Mouse (Mus musculus) adrenal gland, postnatal 36 days (tissue): ENCODE measurements around the gene Prkag2. TPM values are rescaled to one million over a fixed set of nuclear protein-coding genes. Genes with fewer than 3 reads are reported as not detected.

ENCODE experiments used
- DNase-seq, 2 experiments: peaks; one replicate each; pipeline ENCODE4 v3.0.0; 2021; ENCODE audit warnings: mixed read lengths in 1 of 2
- total RNA-seq, 2 experiments: library from RNA; stranded (reverse); gene quantifications; 2 replicates each; pipeline ENCODE4 v1.2.3; 2021

The Prkag2 gene
- total RNA-seq, 2 experiments from 2014 or later, result 36.8 to 42.7 TPM

DNA sequence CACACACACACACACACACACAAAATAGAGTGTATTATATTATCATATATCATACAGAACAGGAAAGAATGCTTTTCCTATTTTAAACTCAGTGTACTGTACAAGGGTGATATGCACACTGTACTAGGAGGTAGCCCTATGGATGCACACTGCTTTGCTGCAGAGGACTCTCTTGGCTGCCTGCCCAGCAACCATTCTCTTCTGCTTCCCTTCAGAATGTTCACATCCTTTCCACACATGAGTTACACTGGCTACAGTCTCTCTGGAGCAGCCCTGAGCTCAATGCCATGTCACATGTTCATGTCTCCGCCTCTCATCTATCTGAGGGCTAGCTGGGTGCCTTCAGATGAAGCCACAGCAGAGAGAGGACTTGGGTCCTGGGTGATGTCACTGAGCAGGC lies 181.3 kb downstream of the Prkag2 start:
- no peak for DNase-seq

DNA sequence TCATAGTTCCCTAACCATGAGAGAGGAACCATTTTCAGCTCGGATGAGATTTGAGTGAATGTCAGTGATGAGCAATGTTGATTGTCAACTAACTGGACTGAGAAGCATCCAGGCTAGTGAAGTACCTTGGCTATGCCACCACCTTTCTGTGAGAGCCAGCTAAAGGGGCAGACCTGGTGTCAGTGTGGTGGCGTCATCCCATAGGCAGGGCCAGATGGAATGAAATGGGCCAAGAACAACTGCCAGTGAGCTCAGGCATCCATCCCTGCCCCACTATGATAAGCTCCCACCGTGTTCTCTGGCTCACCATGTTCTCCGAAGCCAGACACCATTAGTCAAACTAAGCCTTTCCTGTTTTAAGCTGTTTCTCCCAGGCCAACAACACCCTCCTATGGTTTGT lies 183.9 kb downstream of the Prkag2 start:
- no peak for DNase-seq

GRCm38 (mm10) chr5:24915119-24915518 lies 185.3 kb downstream of the Prkag2 start:
- DNase-seq, result no peak

DNA sequence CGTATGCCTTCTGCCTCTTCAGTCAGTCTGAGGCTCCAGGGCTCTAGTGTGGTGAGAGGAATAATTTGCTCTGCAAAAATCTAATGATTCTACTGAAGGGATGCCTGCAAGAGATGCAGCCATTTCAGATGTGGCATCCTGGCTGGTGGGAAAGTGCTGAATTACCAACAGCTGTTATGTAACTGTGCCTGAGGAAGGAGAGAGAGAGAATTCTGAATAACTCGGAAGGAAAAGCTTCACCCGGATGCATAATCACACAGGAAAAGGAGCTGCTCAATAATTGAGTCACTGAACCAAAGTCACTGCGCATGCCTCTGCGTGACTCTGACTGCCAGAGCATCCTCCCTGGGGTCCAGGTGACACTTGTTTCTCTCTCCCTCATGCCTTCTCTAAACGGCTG lies 186.8 kb downstream of the Prkag2 start:
- DNase-seq, result no peak

- DNase-seq, result peak; percentile 16
Observed at GRCm38 (mm10) chr5:24908820-24909716, 191.4 kb downstream of the Prkag2 start.

DNA sequence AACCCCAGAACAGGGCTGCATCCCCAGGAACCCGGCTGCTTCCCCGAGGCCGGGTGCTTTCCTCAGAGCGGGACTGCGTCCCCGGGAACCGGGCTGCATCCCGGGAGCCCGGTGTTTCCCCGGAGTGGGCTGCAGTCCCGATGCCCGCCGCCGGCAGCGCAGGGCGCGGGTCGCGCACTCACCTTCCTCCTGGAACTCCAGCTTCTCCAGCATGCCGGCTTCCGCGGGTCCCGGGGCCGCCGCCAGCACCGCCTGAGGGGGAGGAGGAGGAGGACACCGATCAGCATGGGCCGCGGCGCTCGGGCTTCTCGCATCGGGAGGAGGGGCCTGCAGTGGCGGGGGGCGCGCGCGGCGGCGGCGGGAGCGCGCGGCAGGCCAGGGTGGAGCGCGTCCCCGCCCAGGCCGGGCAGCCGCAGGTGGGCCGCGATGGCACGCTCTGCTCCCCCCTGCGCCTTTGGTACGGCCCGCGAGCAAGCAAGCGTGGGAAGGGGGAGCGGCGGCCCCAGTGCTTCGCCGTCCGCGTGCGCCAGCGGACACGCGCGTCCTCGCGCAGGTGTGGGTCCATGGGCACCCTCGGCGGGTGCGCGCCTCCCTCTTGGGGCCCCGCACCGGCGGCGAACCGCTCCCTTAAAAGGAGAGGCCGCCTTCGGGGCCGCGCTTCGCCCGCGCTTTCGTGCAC lies 192.2 kb downstream of the Prkag2 start:
- DNase-seq, result peak; percentile 86 to 92

GRCm38 (mm10) chr5:24907737-24908136 lies 192.7 kb downstream of the Prkag2 start:
- DNase-seq, result peak in 1 of 2 experiments; percentile 31

- DNase-seq, result no peak
Observed at GRCm38 (mm10) chr5:24906844-24907243, 193.6 kb downstream of the Prkag2 start.

DNA sequence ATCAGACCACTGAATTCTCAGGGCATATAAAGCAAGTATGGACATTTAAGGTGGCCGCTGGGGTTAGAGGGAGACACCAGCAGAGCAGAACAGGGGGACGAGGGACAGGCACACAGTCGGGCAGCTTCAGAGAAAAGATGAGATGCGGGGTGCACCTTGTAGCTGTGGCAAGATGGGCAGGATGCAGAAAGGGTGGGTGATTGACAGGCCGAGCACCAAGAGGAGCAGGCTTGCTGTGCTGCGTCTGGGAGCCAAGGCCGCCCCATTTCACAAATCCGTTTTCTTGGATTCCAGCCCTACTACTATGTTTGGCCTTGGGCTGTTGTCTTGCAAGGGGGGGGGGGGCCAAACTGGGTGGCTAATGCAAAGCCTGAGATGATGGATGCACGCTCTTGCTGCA lies 195.5 kb downstream of the Prkag2 start:
- DNase-seq, result peak; percentile 36 to 39

DNA sequence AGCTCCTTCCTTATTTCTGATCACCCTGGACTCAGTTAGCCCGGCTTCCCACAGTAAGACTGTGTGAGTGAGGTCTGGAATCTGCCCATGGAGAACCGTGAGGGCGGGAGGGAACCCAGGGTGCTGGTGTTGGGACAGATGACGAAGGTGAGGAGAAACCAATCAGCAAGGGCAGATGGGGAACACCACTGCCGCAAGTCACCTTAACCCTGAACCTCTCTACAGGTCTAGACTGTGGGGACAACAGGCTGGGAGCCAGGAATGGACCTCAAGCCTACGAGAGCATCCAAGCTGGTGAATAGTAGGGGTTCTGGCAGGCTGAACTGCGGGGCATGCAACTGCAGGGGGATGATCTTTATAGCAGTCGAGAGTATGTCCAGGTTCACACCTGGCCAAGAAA lies 196.0 kb downstream of the Prkag2 start:
- DNase-seq, result no peak

DNA sequence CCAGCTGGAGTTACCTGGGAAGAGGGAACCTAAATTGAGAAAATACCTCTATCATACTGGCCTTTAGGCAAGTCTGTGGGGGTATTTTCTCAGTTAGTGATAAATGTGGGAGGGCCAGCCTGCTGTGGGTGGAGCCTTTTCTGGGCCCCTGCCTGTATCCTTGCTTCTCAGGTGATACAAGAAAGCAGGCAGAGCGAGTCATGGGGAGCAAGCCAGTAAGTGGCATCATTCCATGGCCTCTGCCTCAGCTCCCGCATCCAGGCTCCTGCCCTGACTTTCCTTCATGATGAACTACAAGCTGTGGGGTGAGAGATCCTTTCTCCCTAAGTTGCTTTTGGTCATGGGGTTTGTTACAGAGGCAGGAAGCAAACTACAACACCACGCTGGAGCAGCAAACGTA lies 196.4 kb downstream of the Prkag2 start:
- DNase-seq, result no peak

- peak; percentile 24 to 58 for DNase-seq
Observed at GRCm38 (mm10) chr5:24902835-24903234, 197.6 kb downstream of the Prkag2 start.

DNA sequence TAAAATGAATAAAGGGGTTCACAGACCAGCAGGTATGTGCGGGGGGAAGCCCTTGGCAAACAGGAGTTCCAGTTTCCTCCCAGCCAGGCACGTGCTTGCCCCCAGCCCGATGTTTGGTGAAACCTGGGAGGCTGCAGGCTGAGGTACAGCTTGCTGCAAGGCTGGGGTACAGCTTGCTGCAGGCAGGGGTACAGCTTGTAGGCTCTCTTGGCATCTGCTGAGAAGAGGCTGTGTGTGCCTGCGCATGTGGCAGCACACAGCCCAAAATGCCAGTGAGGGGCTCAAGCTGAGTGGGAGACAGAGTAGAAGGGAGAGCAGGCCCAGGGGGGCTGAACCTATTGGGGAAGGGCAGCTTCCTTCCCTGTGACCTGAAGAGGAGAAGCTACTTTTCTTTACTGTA lies 204.8 kb downstream of the Prkag2 start:
- no peak for DNase-seq

- DNase-seq, result no peak
Observed at GRCm38 (mm10) chr5:24894814-24895213, 205.6 kb downstream of the Prkag2 start.

DNA sequence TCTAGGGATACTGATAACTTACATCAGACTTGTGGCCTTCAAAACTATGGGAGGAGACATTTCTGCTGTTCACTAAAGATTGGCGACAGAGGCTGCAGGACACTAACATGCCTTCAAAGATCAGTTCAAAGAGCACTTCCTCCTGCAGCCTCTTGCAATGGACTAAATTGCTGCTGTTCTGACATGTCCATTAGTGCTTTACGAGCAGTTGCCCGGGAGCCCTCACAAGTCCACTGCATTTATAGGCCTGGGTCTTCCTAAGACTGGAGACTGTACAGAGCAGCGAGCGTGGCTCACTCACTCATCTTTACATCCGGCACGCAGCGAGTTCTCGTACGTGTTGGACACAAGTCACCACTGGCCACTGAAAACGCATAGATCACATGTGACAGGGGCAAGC lies 208.0 kb downstream of the Prkag2 start:
- DNase-seq, result no peak

- no peak for DNase-seq
Observed at GRCm38 (mm10) chr5:24889860-24890259, 210.6 kb downstream of the Prkag2 start.

GRCm38 (mm10) chr5:24888874-24889591 lies 211.4 kb downstream of the Prkag2 start:
- no peak for DNase-seq

DNA sequence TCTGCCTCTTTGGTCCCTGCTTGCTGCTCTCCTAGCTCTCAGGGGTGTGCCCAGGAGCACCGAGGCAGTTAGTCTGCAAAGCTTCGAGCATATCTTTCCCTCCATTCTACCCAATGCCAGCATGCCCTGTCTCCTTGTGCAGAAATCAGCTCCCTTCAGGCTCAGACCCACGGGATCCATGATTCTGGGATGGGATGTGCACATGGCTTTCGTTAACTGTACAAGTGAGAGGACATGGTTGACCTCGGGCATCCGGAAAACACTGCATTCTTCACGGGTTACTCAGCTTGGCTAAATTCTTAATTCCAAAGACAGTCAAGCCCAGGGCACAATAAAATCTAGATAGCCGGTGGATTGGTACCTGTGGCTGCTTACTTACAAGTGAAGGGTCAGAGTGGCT lies 213.2 kb downstream of the Prkag2 start:
- DNase-seq, result no peak

DNA sequence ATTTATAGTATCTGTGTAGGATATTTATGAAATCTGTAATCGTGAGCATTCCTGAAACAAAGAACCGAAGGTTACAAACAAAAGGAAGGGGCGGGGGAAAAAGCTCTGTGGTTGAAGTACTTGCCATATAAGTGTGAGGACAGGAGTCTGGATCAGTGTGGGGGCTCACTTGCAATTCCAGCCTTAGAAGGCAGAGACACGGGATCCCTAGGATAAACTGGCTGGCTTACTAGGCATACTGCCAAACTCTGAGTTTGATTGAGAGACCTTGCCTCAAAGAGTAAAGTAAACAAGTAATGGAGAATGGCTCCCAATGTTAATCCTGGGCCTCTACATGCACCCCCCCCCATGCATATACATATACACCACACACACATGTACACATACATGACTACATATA lies 221.7 kb downstream of the Prkag2 start:
- no peak for DNase-seq

- peak in 1 of 2 experiments; percentile 24 for DNase-seq
Observed at GRCm38 (mm10) chr5:24877836-24878624, 222.4 kb downstream of the Prkag2 start.

GRCm38 (mm10) chr5:24876653-24877052 lies 223.8 kb downstream of the Prkag2 start:
- DNase-seq, result no peak

DNA sequence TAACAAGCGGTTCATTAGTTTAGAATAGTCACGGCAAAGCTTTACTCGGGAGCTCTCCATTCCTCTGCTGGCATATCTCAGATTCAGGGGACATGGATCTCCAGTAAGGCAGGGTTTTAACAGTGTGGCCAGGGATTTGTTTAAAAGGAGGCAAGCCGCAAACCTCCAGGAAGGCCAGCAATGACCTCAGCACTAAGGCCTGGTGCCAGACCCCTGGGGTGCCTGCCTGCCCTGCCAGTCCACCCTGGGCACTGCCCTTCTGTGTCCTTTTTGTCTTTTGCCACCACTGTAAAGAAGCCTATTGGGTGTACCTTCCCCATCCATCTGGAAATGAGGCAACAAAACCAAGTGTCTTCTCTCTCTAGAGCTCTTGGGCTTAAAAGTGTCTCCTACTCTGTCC lies 226.3 kb downstream of the Prkag2 start:
- DNase-seq, result peak in 1 of 2 experiments; percentile 12
